Mouse (Mus musculus) T-helper 2 cell (primary cell): ENCODE measurements around the gene Nsf.
"Not testable (repeated sequence)": the region's sequence is repeated elsewhere in the genome, so short reads cannot be mapped to it uniquely, and the experiment has no call there.

Experiments
- in situ Hi-C: fragments of 300-600 bp; cut with MboI, MseI; formaldehyde crosslinking; loops from one replicate; pipeline ENCODE4 v1.15.1; 2025; ENCODE audit warnings: high pct_unique_total_duplicates

The Nsf gene

GRCm38 (mm10) chr11:103896056-103896455 is 57.8 kb downstream of the Nsf start:
- in situ Hi-C loops, result no loop called here

GRCm38 (mm10) chr11:103892831-103893230 is 61.0 kb downstream of the Nsf start:
- in situ Hi-C loops, result no loop called here

- in situ Hi-C loops, result no loop called here
These were observed 62.1 kb downstream of the Nsf start for GRCm38 (mm10) chr11:103891781-103892180.

GRCm38 (mm10) chr11:103890337-103891186 is 63.3 kb downstream of the Nsf start:
- in situ Hi-C loops, result no loop called here

- in situ Hi-C loops, result no loop called here
These were observed 66.0 kb downstream of the Nsf start for GRCm38 (mm10) chr11:103887724-103888410.

- in situ Hi-C loops, result no loop called here
These were observed 69.0 kb downstream of the Nsf start for GRCm38 (mm10) chr11:103884749-103885383.

GRCm38 (mm10) chr11:103883793-103884192 is 70.1 kb downstream of the Nsf start:
- in situ Hi-C loops, result no loop called here

- in situ Hi-C loops, result not testable (repeated sequence)
These were observed 74.4 kb downstream of the Nsf start for GRCm38 (mm10) chr11:103879476-103879875.

GRCm38 (mm10) chr11:103878441-103878840 is 75.4 kb downstream of the Nsf start:
- in situ Hi-C loops, result no loop called here

GRCm38 (mm10) chr11:103870352-103870751 is 83.5 kb downstream of the Nsf start:
- in situ Hi-C loops, result no loop called here

GRCm38 (mm10) chr11:103867702-103868101 is 86.2 kb downstream of the Nsf start:
- in situ Hi-C loops, result no loop called here

GRCm38 (mm10) chr11:103865346-103865745 is 88.5 kb downstream of the Nsf start:
- in situ Hi-C loops, result no loop called here

- in situ Hi-C loops, result no loop called here
These were observed 89.4 kb downstream of the Nsf start for GRCm38 (mm10) chr11:103864486-103864885.

- in situ Hi-C loops, result no loop called here
These were observed 90.9 kb downstream of the Nsf start for GRCm38 (mm10) chr11:103862951-103863350.

- in situ Hi-C loops, result no loop called here
These were observed 93.8 kb downstream of the Nsf start for GRCm38 (mm10) chr11:103859933-103860610.

GRCm38 (mm10) chr11:103858760-103859159 is 95.1 kb downstream of the Nsf start:
- in situ Hi-C loops, result no loop called here

- in situ Hi-C loops, result no loop called here
These were observed 97.2 kb downstream of the Nsf start for GRCm38 (mm10) chr11:103856641-103857040.

- in situ Hi-C loops, result loop anchor here (5.0 kb wide), 1 partner anchor 48 kb away; no protein-coding TSS in a partner anchor
These were observed 99.6 kb downstream of the Nsf start for GRCm38 (mm10) chr11:103854294-103854693.

- in situ Hi-C loops, result loop anchor here (5.0 kb wide), 1 partner anchor 49 kb away; no protein-coding TSS in a partner anchor
These were observed 100.5 kb downstream of the Nsf start for GRCm38 (mm10) chr11:103853284-103853920.

- in situ Hi-C loops, result loop anchor here (5.0 kb wide), 1 partner anchor 50 kb away; no protein-coding TSS in a partner anchor
These were observed 101.1 kb downstream of the Nsf start for GRCm38 (mm10) chr11:103852590-103853283.
